Mouse (Mus musculus) liver, adult 2 months (tissue): Measurements from ENCODE around the gene Mrps36.

Experiments used
- CTCF ChIP-seq: fragments of 200-500 bp; IDR thresholded peaks from 2 replicates; pipeline ENCODE4 v1.5.1; 2011; ENCODE audit warnings: low read depth, low read length, control low read depth
- POLR2A ChIP-seq: fragments of 200-500 bp; IDR thresholded peaks from 2 replicates; pipeline ENCODE4 v1.6.1; 2011; ENCODE audit warnings: low read length, control low read depth; ENCODE audit not compliant: insufficient read depth; ENCODE audit errors: extremely low read depth

DNA sequence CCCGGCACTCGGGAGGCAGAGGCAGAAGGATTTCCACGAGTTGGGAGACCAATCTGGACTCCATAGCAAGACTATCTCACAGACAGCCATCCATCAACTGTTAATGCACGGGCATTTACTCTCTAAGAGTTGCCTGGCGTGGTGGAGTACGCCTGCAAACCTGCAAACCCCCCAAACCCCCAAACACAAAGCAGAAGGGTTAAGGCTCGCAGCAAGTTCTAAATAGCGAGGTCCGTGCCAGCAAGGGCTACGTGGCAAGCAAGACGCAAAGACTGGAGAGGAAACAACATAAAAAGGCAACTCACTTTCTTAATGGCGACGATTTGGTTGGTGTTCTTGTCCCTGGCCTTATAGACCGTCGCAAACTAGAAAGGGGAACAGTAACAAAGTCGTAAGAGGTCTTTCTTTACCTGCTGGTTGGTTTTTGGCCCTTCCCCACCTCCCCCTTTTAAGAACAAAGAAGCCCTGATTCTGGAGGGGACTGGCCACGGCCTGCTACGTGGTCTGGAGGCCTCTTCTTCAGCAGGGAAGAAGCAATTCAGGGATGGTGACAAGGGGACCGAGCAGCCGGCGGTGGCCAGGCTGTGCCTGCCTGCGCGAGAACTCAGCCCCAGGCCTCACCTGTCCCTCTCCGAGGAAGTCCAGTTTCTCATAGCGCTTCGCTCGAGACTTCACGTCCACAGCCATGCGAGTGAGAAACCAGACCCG is 14.2 kb downstream of the Mrps36 start:
- TF ChIP-seq POLR2A (no peak), CTCF (no peak)
